Mouse (Mus musculus) frontal cortex, adult 2 months (tissue): ENCODE results near the gene Plaa. TPM values are rescaled to one million over a fixed set of nuclear protein-coding genes. Genes with fewer than 3 reads are reported as not detected.

Experiments
- DNase-seq, 2 experiments: peaks; one replicate each; pipeline ENCODE4 v3.0.0; 2022; ENCODE audit warnings: low spot score in 1 of 2; ENCODE audit errors: extremely low spot score in 1 of 2
- polyA plus RNA-seq: library from polyadenylated mRNA; depleted of rRNA; stranded (reverse); fragments of >200 nt; gene quantifications from 2 replicates; pipeline ENCODE4 v1.2.3, GENCODE M21; 2012; rRNA removed

Gene Plaa
- polyA plus RNA-seq, 1 experiment: 36.4 TPM

- DNase-seq: peak; percentile 77 to 96
Measured at GRCm38 (mm10) chr4:94556265-94557054, 46.6 kb downstream of the Plaa start, which contains the start of the genes Gm10306 and Caap1. Gm10306 (plus strand) TSS chr4:94556546. Caap1 (minus strand) TSS chr4:94556796.

GRCm38 (mm10) chr4:94554955-94555494, 48.0 kb downstream of the Plaa start:
- DNase-seq: no peak

- peak in 1 of 2 experiments; percentile 8 for DNase-seq
Measured at GRCm38 (mm10) chr4:94544321-94544720, 58.7 kb downstream of the Plaa start.

GRCm38 (mm10) chr4:94543041-94543440, 60.0 kb downstream of the Plaa start:
- DNase-seq: no peak

GRCm38 (mm10) chr4:94533205-94533604, 69.8 kb downstream of the Plaa start:
- no peak for DNase-seq

GRCm38 (mm10) chr4:94529448-94529847, 73.6 kb downstream of the Plaa start:
- no peak for DNase-seq

GRCm38 (mm10) chr4:94523321-94523720, 79.7 kb downstream of the Plaa start:
- peak in 1 of 2 experiments; percentile 35 for DNase-seq

- DNase-seq: peak in 1 of 2 experiments; percentile 81
Measured at GRCm38 (mm10) chr4:94517631-94518030, 85.4 kb downstream of the Plaa start.

Other genes starting within 250 kb of the Plaa start
- gene Gm10306, start 46.7 kb downstream of the Plaa start, polyA plus RNA-seq: 0.28 TPM in 1 of 2 replicates, not detected in the other
- 9.5 and 10.5 TPM in 2 replicates for gene Caap1, start 46.4 kb downstream of the Plaa start, polyA plus RNA-seq
- 14.2 and 15.2 TPM in 2 replicates for gene Ift74, start 11.2 kb upstream of the Plaa start, polyA plus RNA-seq
- gene Lrrc19, start 46.9 kb upstream of the Plaa start, polyA plus RNA-seq: not detected in 2 replicates
- gene Tek, start 136.0 kb upstream of the Plaa start, polyA plus RNA-seq: 9.6 and 11.2 TPM in 2 replicates